Mouse (Mus musculus) olfactory bulb, adult 2 months (tissue): ENCODE measurements around the gene Mms22l.
"Not testable (repeated sequence)": the region's sequence is repeated elsewhere in the genome, so short reads cannot be mapped to it uniquely, and the experiment has no call there.

Experiments
- CTCF ChIP-seq: fragments of 200-500 bp; IDR thresholded peaks from 2 replicates; pipeline ENCODE4 v1.5.1; 2012; ENCODE audit warnings: low read depth, mild to moderate bottlenecking, low read length, moderate library complexity; ENCODE audit not compliant: insufficient read depth
- POLR2A ChIP-seq: fragments of 200-500 bp; IDR thresholded peaks from 2 replicates; pipeline ENCODE4 v1.6.1; 2012; ENCODE audit warnings: mild to moderate bottlenecking, low read depth, low read length, moderate library complexity; ENCODE audit not compliant: insufficient read depth

GRCm38 (mm10) chr4:24484046-24484445 lies 12.2 kb upstream of the Mms22l start:
- not testable (repeated sequence) for TF ChIP-seq CTCF, POLR2A
